Mouse (Mus musculus) liver (tissue): ENCODE data around the gene Fam19a2.

ENCODE experiments used
- DNase-seq: peaks from one replicate; pipeline ENCODE4 v3.0.0-alpha.2; 2020; ENCODE audit warnings: mixed read lengths

The Fam19a2 gene

DNA sequence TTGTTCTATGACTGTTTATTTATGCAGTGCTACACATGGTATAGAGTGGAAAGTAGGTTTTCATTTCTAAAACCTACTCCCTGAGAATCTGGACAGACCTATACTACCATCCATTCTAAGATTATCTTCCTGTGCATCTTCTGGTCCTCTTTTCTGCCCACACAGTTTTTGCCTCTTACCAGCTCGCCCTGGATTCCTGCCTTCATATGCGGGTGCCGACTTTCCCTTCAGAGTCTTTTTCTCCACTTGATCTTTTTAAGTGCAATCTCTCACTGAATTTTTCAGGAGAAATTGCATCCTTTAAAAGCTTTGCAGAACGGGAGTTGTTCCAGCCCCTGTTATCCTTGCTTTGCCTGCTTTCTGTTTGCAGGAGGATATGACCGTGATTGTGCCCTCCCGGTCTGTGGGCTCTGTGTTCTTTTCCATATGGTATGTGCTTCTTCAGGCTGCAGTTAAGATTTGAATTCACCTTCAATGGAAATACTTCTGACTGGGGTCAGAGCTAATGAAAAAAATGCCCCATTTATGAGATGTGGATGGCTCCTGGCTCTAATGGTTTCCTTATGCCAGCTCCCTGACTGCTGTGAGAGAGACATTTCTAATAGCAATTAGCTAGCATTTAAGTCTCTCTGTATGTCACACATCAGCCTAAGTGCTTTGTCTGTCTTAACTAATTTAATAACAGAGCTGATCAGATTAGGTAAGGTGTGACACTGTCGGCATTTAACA lies 308.7 kb downstream of the Fam19a2 start:
- no peak for DNase-seq

DNA sequence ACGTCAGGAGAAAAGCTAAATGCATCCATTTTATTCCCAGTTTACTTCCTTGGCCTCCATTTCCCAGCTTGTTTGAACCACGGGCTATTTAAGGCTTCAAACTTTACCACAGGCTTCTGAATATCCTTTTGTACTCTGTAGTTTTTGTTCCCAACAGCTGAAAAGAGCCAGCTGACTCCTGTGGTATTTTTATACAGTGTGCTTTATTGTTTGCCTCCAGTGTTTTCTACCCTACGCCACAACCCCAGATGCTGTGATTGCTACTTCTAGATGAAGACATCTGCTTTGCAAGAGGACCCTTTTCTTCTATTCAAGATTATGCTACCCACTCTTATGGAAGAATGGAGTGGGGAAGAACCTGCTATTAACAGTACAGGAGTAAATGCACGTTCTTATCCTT lies 314.0 kb downstream of the Fam19a2 start:
- no peak for DNase-seq

DNA sequence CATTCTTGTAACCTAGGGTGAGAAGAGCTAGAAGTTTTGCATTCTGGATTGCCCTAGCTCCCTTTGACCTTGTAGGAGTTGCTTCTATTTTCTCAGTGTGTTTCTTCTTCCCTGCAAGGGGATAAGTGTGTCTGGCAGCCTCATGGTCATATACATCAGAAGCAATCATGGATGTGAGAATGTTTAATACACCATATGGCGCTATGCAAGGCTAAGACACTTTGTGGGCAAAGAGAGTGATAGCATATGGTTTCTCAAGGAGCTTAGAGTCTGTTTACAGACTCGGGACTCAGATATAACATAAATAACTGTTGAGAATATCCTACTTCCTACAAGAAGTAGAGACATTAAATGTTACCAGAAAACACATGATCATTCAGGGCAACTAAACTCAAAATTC lies 315.2 kb downstream of the Fam19a2 start:
- no peak for DNase-seq

DNA sequence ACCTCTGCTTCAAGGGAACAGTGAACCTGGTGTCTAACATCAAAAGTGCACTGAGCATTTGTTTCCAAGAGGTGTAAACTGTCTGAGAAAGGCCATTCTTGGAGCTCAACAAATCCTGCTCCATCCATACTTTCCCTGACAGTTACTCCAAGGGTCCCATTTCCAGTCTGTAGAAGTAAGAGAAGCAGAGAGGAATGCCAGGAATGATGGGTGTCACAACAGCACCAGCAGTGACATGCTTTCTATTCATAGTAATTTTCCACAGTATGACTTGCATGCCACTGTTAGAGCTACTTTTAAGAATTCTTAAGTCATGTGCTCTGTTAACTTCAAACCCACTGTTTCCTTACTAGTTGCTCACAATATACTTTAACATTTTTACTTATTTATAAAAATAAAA lies 331.2 kb downstream of the Fam19a2 start:
- DNase-seq, result no peak

DNA sequence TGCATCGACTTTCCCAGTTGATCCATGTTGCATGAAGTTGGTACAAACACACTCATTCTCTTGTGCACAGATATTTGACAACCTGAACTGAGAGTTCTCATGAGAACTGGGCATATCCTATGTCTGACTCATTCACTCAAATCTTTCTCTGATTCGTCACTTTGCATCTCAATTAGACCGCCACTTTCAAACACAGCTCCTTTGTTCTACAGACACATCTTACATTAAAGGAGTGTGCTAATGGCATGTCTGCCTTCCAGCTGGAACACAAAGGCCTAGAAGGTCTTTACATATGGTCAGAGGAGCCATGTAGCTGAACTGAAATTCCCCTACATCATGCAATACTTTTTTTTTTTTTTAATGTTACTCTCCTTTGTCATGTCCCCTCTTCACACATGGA lies 333.3 kb downstream of the Fam19a2 start:
- no peak for DNase-seq

DNA sequence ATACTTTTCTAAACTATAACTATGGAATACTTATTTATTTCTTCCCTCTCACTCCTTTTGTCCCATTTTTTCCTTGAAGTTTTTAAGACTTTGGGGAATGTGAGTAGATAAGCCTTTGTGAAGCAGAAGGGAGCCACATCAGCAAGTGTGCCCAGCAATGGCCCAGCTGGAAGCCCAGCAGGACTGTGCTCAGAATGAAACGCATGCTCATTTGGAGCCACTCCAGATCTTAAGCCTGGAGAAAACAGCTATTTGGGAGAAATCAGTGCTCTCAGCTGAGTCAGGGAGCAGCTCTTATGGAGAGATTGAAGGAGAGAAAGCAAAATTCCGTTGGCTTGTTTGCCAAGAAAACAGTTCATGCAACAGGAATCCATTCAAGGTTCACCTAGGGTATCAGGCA lies 341.9 kb downstream of the Fam19a2 start:
- DNase-seq, result no peak

DNA sequence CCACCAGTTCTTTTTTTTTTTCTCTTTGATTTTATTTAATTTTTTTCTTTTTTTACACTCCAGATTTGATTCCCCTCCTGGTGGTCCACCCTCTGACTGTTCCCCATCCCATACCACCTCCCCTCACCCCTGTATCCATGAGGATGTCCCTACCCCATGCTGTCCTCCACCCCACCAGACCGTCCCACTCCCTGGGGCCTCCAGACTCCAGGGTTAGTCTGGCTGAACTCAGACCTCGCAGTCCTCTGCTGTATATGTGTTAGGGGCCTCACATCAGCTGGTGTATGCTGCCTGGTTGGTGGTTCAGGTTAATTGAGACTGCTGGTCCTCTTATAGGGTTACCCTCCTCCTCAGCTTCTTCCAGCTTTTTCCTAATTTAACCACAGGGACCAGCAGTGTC lies 362.9 kb downstream of the Fam19a2 start:
- no peak for DNase-seq

DNA sequence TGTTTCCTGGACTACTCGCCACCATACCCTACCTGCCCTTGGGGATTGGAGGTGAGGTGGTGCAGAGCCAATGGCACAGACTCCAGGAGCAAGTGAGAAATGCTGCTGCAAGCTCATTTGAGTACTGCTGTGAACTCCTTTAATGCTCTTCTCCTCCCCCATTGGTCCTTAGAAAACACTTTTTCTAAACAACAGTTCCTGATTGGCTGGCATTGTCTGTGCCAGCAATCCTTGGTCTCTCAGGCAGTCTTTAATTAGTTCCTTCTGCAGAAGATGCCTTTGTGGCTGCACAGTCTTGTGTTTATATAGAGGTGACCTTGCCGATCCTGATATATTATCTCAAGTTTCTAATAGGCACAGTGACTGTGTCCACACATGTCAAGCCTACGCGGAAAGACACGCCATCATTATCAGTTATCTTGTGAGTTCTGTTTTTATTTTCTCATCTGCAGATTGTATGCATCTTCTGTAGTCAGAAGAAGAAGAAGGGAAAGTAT lies 365.5 kb downstream of the Fam19a2 start:
- DNase-seq, result no peak

DNA sequence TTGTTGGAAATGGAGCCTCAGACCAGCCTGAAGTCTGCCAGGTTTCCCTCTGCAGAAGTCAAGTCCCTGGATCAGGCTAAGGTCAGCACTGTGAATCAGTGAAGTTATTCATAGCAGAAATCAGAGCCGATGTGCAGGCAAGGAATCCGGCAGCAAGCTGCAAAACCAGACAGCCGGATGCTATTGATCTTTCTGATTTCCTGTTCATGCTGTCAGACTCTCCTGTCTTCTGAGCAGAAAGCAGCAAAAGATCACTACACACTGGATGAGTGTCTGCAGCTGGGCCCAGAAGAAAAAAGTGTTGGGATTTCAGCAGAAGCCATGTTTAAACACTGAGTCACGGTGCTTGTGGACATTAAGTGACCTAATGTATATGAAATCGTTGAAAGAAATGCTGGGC lies 368.2 kb downstream of the Fam19a2 start:
- no peak for DNase-seq

DNA sequence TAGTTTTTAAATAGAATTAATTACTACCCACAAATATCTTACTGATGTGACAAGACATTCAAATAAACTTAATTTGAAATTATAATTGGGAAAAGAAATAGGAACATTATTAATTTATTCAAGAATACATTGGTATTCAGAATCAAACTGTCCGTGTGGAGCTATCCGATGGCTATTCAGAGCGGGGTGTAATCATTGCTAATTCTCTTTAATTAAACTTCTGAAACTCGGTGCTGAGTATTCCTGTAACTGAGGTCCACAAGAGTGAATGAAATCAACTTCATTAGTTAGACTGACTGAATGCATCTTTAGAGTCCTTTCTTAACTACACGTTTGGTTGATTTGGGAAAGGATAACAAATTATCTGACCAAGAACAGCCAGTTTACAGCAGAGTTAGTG lies 372.9 kb downstream of the Fam19a2 start:
- no peak for DNase-seq

DNA sequence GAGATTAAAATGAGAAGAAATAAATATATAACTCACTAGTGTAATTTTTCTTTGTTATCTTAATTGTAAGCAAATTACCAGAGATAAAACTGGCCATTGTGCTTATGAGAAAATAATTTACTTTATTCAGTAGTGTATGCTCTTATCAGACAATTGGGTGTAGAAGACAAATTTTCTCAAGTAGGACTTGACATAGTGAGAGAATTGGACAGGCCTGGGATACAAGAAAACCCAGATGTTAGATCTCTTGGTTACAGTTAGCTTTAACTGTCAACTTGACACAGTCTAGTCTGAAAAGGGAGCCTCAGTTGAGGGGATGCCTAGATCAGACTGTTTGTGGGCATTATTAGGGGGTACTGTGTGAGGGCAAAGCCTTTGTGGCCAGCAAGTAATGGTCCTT lies 373.7 kb downstream of the Fam19a2 start:
- DNase-seq, result no peak

DNA sequence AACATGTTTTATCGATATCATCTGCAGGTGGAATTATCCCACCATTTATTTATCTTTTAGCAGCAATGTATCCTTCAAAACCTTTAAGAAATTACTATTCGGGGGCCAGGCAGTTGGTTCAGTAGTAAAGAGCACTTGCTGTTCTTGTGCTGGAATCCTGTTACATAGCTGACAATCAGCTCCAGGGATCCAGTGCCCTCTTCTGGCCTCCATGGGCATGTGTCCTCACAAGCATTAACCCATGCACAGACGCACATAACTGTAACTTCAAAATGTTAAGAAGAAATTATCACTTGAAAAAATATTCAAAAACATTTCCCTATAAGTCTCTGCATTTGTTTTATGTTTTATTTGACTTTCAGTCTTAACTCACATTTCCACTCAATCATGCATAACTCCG lies 381.8 kb downstream of the Fam19a2 start:
- DNase-seq, result no peak

DNA sequence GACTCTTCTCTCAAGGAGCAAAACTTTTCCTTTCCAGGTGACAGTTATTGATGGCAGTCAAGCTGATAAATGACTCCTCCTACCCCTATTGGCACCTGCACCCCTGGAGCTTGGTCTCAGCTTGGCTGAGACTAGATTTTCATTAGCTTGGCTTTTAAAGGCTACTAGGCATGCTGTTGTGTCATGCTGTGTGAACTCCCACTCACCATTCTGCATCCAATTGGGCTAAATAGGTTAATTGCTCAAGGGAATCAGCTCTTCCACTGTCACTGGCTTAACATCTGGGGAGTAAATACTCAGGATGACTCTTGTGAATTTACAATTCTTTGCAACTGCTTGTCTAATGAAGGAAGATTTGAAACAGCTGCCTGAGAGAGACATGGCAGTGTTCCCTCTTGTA lies 407.4 kb downstream of the Fam19a2 start:
- no peak for DNase-seq

DNA sequence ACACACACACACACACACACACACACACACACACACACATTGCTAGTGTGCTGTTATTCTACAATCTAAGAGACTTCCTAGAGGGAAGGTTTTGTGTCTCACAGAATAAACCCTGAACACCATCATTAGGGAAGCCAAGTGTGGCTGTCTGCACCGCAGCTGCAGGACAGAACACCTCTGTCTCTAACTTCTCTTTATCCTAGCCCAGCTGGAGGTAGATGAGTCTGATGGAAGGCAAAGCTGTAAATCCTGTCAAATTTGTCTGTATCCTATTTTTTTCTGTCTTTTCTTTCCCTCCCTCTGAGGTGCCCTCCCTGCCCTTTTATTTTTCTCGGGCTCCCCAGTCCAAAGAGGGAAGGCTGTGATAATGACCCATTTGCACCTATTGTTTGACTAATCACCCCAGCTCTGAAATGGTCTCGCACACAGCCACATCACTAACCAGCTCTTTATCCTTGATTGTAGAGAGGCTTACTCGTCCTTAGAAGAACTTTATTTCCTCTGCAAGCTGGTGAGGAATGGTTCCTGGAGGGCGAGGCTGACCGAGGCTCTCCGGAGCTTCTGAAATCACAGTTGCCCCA lies 414.6 kb downstream of the Fam19a2 start:
- DNase-seq, result no peak

DNA sequence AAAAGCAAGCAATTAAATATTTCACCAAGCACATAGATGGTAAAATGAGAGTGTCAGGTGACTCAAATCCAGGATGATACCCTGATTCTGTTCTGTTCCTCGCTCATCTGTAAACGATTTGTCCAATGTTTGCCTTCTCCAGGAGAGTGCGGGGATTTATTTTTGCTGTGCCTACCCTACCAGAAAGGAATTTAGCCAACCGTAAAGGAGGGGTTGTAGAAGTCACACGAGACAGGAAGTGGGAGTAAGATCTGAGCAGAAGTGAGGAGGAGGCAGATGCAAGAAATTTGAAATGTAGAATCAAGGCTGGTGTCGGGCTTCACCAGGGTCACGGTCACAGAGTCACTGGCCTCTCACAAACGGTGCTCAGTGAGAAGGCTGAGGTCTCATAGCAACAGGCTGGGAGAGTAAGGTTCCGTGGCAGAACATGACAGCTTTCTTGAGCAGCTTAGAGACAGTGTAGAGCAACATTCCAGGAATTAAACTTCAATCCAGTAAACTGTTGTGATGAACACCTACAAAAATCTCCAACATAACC lies 419.0 kb downstream of the Fam19a2 start:
- DNase-seq, result no peak

DNA sequence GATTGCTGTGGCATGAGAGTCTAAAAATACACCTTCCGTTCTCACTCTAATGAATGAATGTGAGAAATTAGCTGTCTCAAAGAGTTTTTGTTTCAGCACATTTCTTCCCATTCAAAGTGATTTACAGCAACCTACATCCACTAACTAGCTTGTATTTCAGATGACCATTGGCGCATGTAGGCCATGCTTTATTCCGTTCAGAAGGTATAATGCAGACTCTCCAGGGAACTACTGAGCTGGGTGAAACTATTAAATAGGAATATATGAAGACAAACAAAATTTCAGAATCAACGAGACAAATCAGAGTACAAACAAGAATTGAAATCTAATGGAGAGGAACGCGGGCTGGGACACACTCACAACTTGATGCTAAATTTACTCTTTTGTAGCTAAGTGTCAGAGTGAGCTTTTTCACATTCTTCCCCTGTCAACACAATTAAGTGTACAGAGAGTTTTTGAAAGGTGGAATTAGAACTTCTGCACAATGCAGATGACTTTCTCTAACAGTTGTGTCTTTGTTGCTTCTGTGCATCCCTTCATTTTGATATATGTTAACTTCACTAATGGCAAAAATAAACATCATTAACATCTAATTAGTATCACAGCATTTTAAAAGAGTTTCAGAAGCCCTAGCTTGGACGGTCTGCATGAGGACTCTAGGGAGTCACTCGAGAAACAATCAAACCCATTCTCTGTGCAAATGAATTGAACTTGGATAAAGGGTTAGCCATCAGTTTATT lies 428.6 kb downstream of the Fam19a2 start:
- DNase-seq, result no peak

DNA sequence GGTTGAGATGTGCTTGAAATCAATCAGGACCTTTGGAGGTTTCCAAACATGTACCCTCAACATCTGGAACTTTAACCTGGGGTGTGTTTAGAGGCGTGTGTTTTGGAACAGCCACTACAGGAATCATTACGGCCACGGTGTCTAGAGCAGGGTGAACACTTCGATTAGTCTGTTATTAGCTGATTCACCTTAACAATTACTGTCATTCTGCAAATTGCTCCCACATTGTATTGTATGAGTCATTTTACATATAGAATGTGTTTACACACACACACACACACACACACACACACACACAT lies 429.1 kb downstream of the Fam19a2 start:
- DNase-seq, result no peak

DNA sequence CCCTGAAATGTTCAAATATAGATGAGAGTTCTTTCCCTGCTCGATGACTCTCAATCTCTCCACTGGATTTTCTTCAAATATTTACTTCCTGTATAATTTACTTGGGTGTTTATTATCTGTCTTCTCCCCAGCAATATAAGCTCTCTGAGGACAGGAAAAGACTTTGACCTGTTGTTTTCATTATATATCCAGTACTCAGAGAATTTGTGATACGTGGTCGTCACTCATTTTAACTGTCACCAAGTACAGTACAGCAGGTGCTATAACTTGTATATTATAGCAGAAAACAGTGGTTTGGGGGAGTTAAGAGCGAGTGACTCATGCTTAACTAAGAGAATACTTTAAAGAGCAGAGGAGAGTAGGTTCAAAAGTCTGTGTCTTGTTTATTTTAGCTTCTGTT lies 438.8 kb downstream of the Fam19a2 start:
- DNase-seq, result no peak

DNA sequence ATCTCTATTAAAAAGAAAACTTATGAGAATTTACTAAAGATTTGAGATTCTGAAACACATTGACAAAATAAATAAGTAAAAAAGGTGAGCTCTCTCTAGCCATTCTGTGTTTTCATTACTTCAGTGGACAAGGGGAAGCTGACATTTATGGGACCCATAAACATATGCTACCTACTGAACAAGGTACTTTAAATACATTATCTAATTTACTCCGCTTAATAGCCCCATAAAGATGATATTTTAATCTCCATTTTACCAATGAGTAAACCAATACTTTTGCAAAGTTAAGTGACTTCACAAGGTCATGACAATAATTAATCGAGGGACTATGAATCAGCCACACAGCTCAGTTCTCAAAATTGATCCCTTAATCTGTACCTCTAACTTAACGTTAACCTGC lies 443.2 kb downstream of the Fam19a2 start:
- no peak for DNase-seq

DNA sequence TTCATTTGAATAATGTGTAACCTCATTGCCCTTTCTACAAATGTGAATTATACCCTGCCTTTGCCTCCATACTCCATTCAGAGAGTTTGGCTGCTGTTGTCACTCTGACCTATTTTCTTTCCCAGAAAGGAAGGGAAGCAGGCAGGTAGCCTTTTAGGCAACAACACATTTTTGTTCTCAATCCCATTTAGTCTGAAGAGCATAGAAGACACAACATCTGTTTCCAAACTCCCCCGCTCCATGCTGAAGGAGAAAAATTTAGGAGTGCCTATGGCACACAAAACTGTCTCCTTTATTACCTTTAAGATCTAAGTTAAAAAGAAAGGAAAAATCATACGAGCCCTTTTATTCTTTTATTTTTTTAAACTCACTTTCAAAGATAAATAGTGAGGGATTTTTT lies 446.9 kb downstream of the Fam19a2 start:
- no peak for DNase-seq

DNA sequence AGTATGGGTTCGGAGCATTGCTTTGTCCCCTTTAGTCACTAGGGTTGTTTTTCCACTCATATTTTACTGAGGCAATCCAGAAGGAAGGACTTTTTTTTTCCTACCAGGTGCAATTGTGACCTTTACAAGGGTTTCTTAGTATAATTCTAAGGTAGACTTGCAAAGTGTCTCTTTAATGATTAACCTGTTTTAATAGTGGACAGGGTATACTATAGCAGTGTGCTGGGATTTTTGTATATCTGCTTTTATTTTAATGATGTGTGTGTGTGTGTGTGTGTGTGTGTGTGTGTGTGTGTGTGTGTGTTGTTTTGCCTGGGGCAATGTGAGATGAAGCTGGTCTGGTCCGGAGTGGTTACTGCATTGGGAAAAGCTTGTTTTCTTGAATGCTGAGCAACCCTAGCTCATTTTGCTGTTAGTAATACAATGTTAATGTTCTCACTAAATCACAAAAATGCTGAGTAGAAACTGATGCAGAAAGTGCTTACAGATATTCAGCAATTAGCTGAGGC lies 458.2 kb downstream of the Fam19a2 start:
- DNase-seq, result no peak

DNA sequence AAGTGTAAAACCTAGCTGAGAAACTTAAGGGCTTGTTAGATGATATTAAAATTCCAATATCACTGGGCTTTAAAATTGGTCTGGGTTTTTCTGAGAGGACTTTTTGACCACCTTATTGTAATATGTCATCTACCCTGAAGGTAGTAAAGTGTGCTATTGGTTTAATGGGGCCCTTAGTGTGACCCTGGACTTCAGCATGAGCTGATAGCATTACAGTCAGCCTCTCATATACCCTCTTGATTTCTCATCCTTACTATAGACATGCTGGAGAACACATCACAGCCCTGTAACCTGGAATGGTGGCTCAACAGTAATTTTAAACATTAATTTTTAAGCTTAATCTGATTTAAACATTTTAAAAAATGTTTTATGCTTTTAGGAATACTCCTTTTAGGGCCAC lies 459.8 kb downstream of the Fam19a2 start:
- no peak for DNase-seq

DNA sequence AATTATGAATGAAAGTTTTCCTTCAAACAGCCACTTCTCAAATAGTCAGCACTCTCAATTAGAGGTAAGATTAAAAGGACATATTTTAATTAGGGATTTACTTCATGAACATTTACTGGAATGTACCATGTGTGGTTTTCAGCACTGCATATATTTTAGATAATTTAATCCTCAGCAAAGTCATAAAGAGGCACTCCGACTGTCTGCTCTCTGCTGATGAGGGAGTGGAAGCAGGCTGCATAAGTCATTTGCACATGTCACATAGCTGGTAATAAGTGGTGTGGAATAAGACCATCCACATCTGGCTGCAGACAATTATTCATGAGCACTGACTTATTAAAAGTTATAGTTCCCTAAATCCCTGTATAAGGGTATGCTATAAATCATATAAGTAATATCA lies 484.5 kb downstream of the Fam19a2 start:
- DNase-seq, result no peak
